Mouse (Mus musculus): ENCODE results near the gene Deaf1.
"Not testable (repeated sequence)": the region's sequence is repeated elsewhere in the genome, so short reads cannot be mapped to it uniquely, and the experiment has no call there.

Gene Deaf1

DNA sequence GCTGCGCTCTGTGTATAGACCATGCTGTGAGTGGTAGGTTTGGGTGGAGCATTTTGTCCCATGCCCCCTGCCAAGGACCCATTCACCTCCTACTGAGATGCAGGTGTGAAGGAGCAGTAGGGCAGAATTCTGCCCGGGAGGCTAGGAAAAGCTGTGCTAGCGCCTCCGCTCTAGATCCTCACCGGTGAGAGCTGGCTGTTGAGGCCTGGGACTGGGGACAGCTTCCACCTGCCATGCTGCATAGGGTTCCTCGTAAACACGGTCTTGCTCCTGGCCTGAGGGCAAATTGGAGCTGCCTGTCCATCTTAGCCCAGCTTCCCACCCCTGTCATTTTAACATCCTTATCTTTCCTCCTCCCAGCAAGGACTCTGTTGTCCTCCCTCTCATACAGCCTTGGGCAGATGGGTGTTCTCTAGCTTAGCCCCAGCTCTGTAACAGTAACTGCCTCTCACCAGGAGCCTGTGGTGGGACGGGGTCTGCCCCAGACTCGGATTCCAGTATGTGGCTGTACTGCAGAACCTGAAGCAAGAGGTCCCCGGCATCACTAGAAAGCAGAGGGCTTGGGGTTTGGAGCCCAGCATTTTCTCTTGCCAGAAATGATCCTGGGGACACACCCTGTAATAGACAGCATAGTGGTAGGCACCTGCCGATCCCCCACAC lies 63.3 kb downstream of the Deaf1 start:
- DNase-seq (ENCODE audit: low read depth, low spot score) = no peak

DNA sequence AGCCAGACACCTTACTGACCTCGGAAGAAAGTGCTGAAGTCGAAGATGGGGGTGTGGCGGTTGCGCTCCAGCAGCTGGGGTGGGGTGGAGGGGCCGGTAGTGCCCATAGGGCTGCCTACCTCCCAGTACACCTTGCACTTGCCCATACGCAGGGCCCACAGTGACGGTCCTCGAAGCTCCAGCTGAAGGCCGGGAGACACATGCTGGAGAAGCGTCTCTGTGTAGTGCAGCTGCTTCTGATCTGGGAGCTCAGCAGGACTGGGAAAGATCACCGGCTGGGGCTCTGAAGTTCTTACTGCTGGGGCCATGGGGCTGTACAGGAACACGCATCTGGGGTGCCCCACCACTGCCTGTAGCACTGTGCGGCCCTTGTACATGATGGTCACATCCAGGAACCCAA lies 63.9 kb downstream of the Deaf1 start:
- no peak for DNase-seq (ENCODE audit: low read depth, low spot score)

DNA sequence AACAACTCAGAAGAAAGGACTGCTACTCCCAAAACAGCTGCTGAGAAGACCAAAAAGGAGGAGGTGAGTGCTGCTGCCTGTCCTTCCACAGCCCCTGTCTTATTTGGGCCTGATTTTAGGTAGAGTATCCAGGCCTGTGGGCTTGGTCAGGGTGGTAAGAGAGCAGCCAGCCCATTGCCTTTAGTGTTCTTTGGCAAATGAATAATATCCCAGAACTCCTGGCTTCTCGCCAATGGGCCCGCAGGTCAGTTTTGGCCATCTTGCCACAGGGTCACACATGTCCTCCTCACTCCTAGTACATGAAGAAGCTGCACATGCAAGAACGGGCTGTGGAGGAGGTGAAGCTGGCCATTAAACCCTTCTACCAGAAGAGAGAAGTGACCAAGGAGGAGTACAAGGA lies 66.0 kb downstream of the Deaf1 start:
- no peak for DNase-seq (ENCODE audit: low read depth, low spot score)

DNA sequence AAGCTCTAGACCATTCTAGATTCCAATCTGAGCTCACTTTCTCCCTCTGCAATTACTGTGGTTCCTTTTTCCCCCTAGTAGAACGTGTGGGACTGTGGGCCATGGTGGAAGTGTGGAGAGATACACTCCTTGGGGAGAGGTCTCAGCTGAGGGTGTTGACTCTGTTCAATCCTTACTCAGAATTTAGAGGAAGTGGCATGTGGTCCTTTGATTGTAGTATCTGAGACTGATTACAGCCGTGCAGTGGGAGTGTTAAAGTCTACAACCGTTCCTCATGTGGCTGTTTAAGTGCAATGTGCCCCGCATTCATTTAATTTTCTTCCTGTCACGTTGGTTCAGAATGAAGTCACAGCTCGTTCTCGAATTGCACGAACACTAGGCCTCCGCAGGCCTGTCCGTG lies 71.3 kb downstream of the Deaf1 start:
- no peak for DNase-seq (ENCODE audit: low read depth, low spot score)

DNA sequence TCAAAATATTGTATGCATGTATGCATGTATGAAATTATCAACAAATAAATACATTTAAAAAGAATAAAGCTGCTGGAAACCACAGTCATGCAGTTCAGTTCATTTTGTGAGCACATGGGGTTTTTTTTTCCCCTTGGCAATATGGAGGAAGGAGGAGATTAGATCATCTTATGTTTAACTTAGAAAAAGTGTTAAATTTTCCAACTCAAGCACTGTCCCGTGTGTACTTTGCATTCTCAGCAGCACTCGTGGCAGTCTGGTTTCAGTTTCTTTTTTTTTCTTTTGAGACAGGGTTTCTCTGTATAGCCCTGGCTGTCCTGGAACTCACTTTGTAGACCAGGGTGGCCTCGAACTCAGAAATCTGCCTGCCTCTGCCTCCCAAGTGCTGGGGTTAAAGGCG lies 77.0 kb downstream of the Deaf1 start:
- DNase-seq (ENCODE audit: low read depth, low spot score) = not testable (repeated sequence)
